ENCODE assay signal across 1 mouse cellular context in the genomic region with DNA sequence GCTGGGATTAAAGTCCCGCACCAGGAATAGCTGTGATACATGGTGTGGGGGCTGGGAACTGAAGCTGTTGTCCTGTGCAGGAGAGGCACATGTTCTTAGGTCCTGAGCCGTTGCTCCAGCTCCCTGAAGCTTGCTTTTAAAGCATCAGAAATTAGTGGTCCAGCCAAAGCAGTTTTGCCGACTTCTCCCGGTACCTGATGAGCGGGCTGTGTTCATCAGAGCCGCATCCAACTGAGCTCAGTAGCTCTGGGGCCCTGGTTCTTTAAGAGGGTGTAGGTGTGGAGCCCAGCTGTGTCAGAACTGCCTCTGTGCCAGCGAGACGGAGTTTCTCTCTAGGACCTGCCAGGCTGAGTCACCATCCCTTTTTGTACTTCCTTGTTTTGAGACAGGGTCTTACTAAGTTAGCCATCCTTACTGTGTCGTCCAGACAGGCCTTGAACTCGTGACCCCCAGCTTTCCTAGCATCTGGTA.
TF ChIP-seq lines count a peak whose summit lies in the region.

No protein-coding gene starts in this region.

TF ChIP-seq in CH12.LX, 34 proteins besides CTCF, POLR2A, EP300 and RAD21 (continued from another document):
- TF ChIP-seq MAX (IDR thresholded peaks at IDR 0.05; ENCODE audit: low read length) (peak; percentile 84), SMC3 (IDR thresholded peaks at IDR 0.05; ENCODE audit: low read depth, low read length) (no peak), UBTF (IDR thresholded peaks at IDR 0.05; ENCODE audit: low read depth, low read length) (no peak), GABPA (IDR thresholded peaks at IDR 0.05; ENCODE audit: insufficient replicate concordance, low read depth, low read length) (no peak), HCFC1 (IDR thresholded peaks at IDR 0.05; ENCODE audit: low read depth, low read length) (peak; percentile 49), MAFK (IDR thresholded peaks at IDR 0.05; ENCODE audit: insufficient replicate concordance, low read length) (0 out of 2 replicates have a peak, but pooled peaks have one; percentile 55), NRF1 (IDR thresholded peaks at IDR 0.05; ENCODE audit: low read depth, low read length) (peak; percentile 35; the same call in 1 of the 2 replicates), SIN3A (IDR thresholded peaks at IDR 0.05; ENCODE audit: low read length) (peak; percentile 85), JUND (conservative IDR thresholded peaks at IDR 0.05; ENCODE audit: low read depth, low read length) (peak; percentile 76), E2F4 (IDR thresholded peaks at IDR 0.05; ENCODE audit: insufficient replicate concordance, low read depth, low read length) (no peak), ZMIZ1 (IDR thresholded peaks at IDR 0.05; ENCODE audit: low read depth, low read length) (peak; percentile 78), CHD1 (IDR thresholded peaks at IDR 0.05; ENCODE audit: low read depth, low read length) (peak; percentile 89; the same call in 1 of the 2 replicates), ZC3H11A (IDR thresholded peaks at IDR 0.05; ENCODE audit: low read depth, low read length) (no peak), MXI1 (IDR thresholded peaks at IDR 0.05; ENCODE audit: low read depth, low read length) (peak; percentile 76), NELFE (IDR thresholded peaks at IDR 0.05; ENCODE audit: low read depth, low read length) (peak; percentile 69), JUN (IDR thresholded peaks at IDR 0.05; ENCODE audit: insufficient read depth, low read depth, low read length) (peak; percentile 83), TCF12 (IDR thresholded peaks at IDR 0.05; ENCODE audit: low read depth, low read length) (peak; percentile 65), TBP (conservative IDR thresholded peaks at IDR 0.05; ENCODE audit: low read depth, low read length) (peak; percentile 59; the same call in 1 of the 2 replicates), PAX5 (IDR thresholded peaks at IDR 0.05; ENCODE audit: low read length) (no peak), MAZ (IDR thresholded peaks at IDR 0.05; ENCODE audit: low read depth, low read length) (0 out of 2 replicates have a peak, but pooled peaks have one; percentile 46), ELF1 (IDR thresholded peaks at IDR 0.05; ENCODE audit: low read depth, low read length) (peak; percentile 81), ZKSCAN1 (IDR thresholded peaks at IDR 0.05; ENCODE audit: borderline replicate concordance, low read depth, low read length) (no peak), MYC (IDR thresholded peaks at IDR 0.05; ENCODE audit: low read depth, low read length) (peak; percentile 66; the same call in 1 of the 2 replicates)
